Mouse (Mus musculus) heart, postnatal 4 days (tissue): ENCODE results near the gene Qtrt1. TPM values are rescaled to one million over a fixed set of nuclear protein-coding genes. Genes with fewer than 3 reads are reported as not detected.
A peak's percentile ranks its signal among the peaks of the same experiment; 100 is the strongest.

Experiments
- DNase-seq: peaks from one replicate; pipeline ENCODE4 v3.0.0; 2021
- total RNA-seq, 2 experiments: library from RNA; stranded (reverse); gene quantifications; 2 replicates each; pipeline ENCODE4 v1.2.3; 2021

Gene Qtrt1
- total RNA-seq, 2 experiments from 2014 or later, result 11.3 to 13.3 TPM

- DNase-seq, result peak; percentile 99
Measured at GRCm38 (mm10) chr9:21424631-21425555, 13.3 kb downstream of the Qtrt1 start, which contains the start of gene Dnm2. TSS of gene Dnm2 (plus strand) at chr9:21424908.

GRCm38 (mm10) chr9:21425556-21425945 lies 13.9 kb downstream of the Qtrt1 start:
- DNase-seq, result no peak

- DNase-seq, result no peak
Measured at GRCm38 (mm10) chr9:21426013-21426412, 14.4 kb downstream of the Qtrt1 start.

- no peak for DNase-seq
Measured at GRCm38 (mm10) chr9:21426525-21426924, 14.9 kb downstream of the Qtrt1 start.

- peak; percentile 49 for DNase-seq
Measured at GRCm38 (mm10) chr9:21427773-21428172, 16.1 kb downstream of the Qtrt1 start.

GRCm38 (mm10) chr9:21428178-21428577 lies 16.5 kb downstream of the Qtrt1 start:
- no peak for DNase-seq

GRCm38 (mm10) chr9:21430724-21431123 lies 19.1 kb downstream of the Qtrt1 start:
- no peak for DNase-seq

GRCm38 (mm10) chr9:21432066-21432465 lies 20.4 kb downstream of the Qtrt1 start:
- no peak for DNase-seq

GRCm38 (mm10) chr9:21433766-21434165 lies 22.1 kb downstream of the Qtrt1 start:
- DNase-seq, result peak; percentile 41

- no peak for DNase-seq
Measured at GRCm38 (mm10) chr9:21434410-21434809, 22.8 kb downstream of the Qtrt1 start.

- no peak for DNase-seq
Measured at GRCm38 (mm10) chr9:21435777-21436635, 24.4 kb downstream of the Qtrt1 start.

- no peak for DNase-seq
Measured at GRCm38 (mm10) chr9:21437577-21437976, 25.9 kb downstream of the Qtrt1 start.

GRCm38 (mm10) chr9:21438219-21438618 lies 26.6 kb downstream of the Qtrt1 start:
- DNase-seq, result peak; percentile 46

- DNase-seq, result no peak
Measured at GRCm38 (mm10) chr9:21439456-21439855, 27.8 kb downstream of the Qtrt1 start.

- no peak for DNase-seq
Measured at GRCm38 (mm10) chr9:21439914-21440313, 28.3 kb downstream of the Qtrt1 start.

GRCm38 (mm10) chr9:21440387-21440786 lies 28.8 kb downstream of the Qtrt1 start:
- DNase-seq, result no peak

- no peak for DNase-seq
Measured at GRCm38 (mm10) chr9:21443853-21444252, 32.2 kb downstream of the Qtrt1 start.

GRCm38 (mm10) chr9:21444574-21444973 lies 32.9 kb downstream of the Qtrt1 start:
- no peak for DNase-seq

- no peak for DNase-seq
Measured at GRCm38 (mm10) chr9:21445081-21445744, 33.6 kb downstream of the Qtrt1 start.

- no peak for DNase-seq
Measured at GRCm38 (mm10) chr9:21447778-21448177, 36.1 kb downstream of the Qtrt1 start.

- DNase-seq, result no peak
Measured at GRCm38 (mm10) chr9:21449710-21450109, 38.1 kb downstream of the Qtrt1 start.

GRCm38 (mm10) chr9:21450270-21450669 lies 38.6 kb downstream of the Qtrt1 start:
- no peak for DNase-seq

- peak; percentile 29 for DNase-seq
Measured at GRCm38 (mm10) chr9:21451391-21451790, 39.8 kb downstream of the Qtrt1 start.
